Mouse (Mus musculus) MEL (cell line): ENCODE measurements around the gene Col23a1. TPM values are rescaled to one million over a fixed set of nuclear protein-coding genes. Genes with fewer than 3 reads are reported as not detected.

Experiments used
- DNase-seq: peaks from one replicate; pipeline ENCODE4 v3.0.0; 2011; ENCODE audit warnings: low read depth, low spot score
- H3K27ac ChIP-seq: 2 replicates; pipeline ENCODE4 v1.5.1; 2012; ENCODE audit warnings: low read depth, mild to moderate bottlenecking, control low read depth, low read length, moderate library complexity; ENCODE audit not compliant: control insufficient read depth
- H3K27me3 ChIP-seq, 2 experiments: fragments of 150-350 bp in 1 of 2; sonication (generic) in 1 of 2; 2 replicates each; pipeline ENCODE4 v1.6.1; 2012; ENCODE audit warnings: low read length in 2 of 2, mild to moderate bottlenecking in 2 of 2, improper control_type of control experiment in 1 of 2, moderate library complexity in 1 of 2; ENCODE audit not compliant: insufficient read depth in 2 of 2, control insufficient read depth in 1 of 2
- H3K36me3 ChIP-seq, 2 experiments: 2 replicates each; pipeline ENCODE4 v1.6.1; 2012 to 2014; ENCODE audit warnings: low read length in 2 of 2, improper control_type of control experiment in 1 of 2, inconsistent platforms in 1 of 2, mild to moderate bottlenecking in 1 of 2; ENCODE audit not compliant: insufficient read depth in 2 of 2, control insufficient read depth in 1 of 2
- H3K4me1 ChIP-seq, 2 experiments: fragments of 150-350 bp in 1 of 2; sonication (generic) in 1 of 2; 2 replicates each; pipeline ENCODE4 v1.6.1; 2012; ENCODE audit warnings: low read length in 2 of 2, improper control_type of control experiment in 1 of 2, mild to moderate bottlenecking in 1 of 2; ENCODE audit not compliant: insufficient read depth in 2 of 2, control insufficient read depth in 1 of 2
- H3K4me3 ChIP-seq, 2 experiments: fragments of 150-350 bp in 1 of 2; sonication (generic) in 1 of 2; 2 replicates each; pipeline ENCODE4 v1.5.1; 2012; ENCODE audit warnings: low read depth in 2 of 2, low read length in 2 of 2, mild to moderate bottlenecking in 2 of 2, moderate library complexity in 2 of 2, control low read depth in 1 of 2, improper control_type of control experiment in 1 of 2; ENCODE audit not compliant: control insufficient read depth in 1 of 2, insufficient read depth in 1 of 2
- H3K79me2 ChIP-seq: 2 replicates; pipeline ENCODE4 v1.6.1; 2012; ENCODE audit warnings: mild to moderate bottlenecking, low read length, moderate library complexity; ENCODE audit not compliant: control insufficient read depth, poor library complexity, insufficient read depth
- H3K9ac ChIP-seq: 2 replicates; pipeline ENCODE4 v1.6.1; 2012; ENCODE audit warnings: low read depth, mild to moderate bottlenecking, control low read depth, low read length, moderate library complexity; ENCODE audit not compliant: control insufficient read depth, poor library complexity, severe bottlenecking
- H3K9me3 ChIP-seq: fragments of 150-350 bp; sonication (generic); replicated peaks from 2 replicates; pipeline ENCODE4 v1.6.1; 2012; ENCODE audit warnings: mild to moderate bottlenecking, low read length, improper control_type of control experiment, moderate library complexity; ENCODE audit not compliant: insufficient read depth
- CTCF ChIP-seq, 3 experiments: IDR thresholded peaks in 2 of 3; conservative IDR thresholded peaks in 1 of 3; 2 replicates each; pipeline ENCODE4 v1.5.1; 2011 to 2012; ENCODE audit warnings: low read length in 3 of 3, low read depth in 2 of 3, mild to moderate bottlenecking in 2 of 3, improper control_type of control experiment in 1 of 3, inconsistent platforms in 1 of 3, mixed read lengths in 1 of 3, moderate library complexity in 1 of 3; ENCODE audit not compliant: control insufficient read depth in 1 of 3, insufficient read depth in 1 of 3, poor library complexity in 1 of 3, severe bottlenecking in 1 of 3
- EP300 ChIP-seq, 2 experiments: IDR thresholded peaks; 2 replicates each; pipeline ENCODE4 v1.6.1; 2011; ENCODE audit warnings: improper control_type of control experiment in 2 of 2, low read length in 2 of 2, low read depth in 1 of 2, mild to moderate bottlenecking in 1 of 2
- GATA1 ChIP-seq: IDR thresholded peaks from 2 replicates; pipeline ENCODE4 v1.6.1; 2011; ENCODE audit warnings: low read depth, low read length, improper control_type of control experiment
- MAFK ChIP-seq: IDR thresholded peaks from 2 replicates; pipeline ENCODE4 v1.6.1; 2011; ENCODE audit warnings: low read depth, mild to moderate bottlenecking, low read length, improper control_type of control experiment, borderline replicate concordance
- MAX ChIP-seq: IDR thresholded peaks from 2 replicates; pipeline ENCODE4 v1.6.1; 2011; ENCODE audit warnings: low read length, improper control_type of control experiment
- MAZ ChIP-seq: IDR thresholded peaks from 2 replicates; pipeline ENCODE4 v1.6.1; 2012; ENCODE audit warnings: low read depth, mild to moderate bottlenecking, inconsistent platforms, low read length, improper control_type of control experiment
- MXI1 ChIP-seq: IDR thresholded peaks from 2 replicates; pipeline ENCODE4 v1.6.1; 2011; ENCODE audit warnings: mild to moderate bottlenecking, low read depth, low read length, improper control_type of control experiment
- NELFE ChIP-seq: IDR thresholded peaks from 2 replicates; pipeline ENCODE4 v1.6.1; 2011; ENCODE audit warnings: low read depth, low read length, improper control_type of control experiment
- NRF1 ChIP-seq: IDR thresholded peaks from 2 replicates; pipeline ENCODE4 v1.6.1; 2014; ENCODE audit warnings: low read depth, mild to moderate bottlenecking, inconsistent platforms, low read length, improper control_type of control experiment, moderate library complexity; ENCODE audit not compliant: poor library complexity, insufficient read depth, severe bottlenecking
- POLR2A ChIP-seq, 2 experiments: IDR thresholded peaks; 2 replicates each; pipeline ENCODE4 v1.6.1; 2011 to 2012; ENCODE audit warnings: low read length in 2 of 2, mild to moderate bottlenecking in 2 of 2, control low read depth in 1 of 2, improper control_type of control experiment in 1 of 2, low read depth in 1 of 2, moderate library complexity in 1 of 2; ENCODE audit not compliant: control insufficient read depth in 1 of 2, insufficient read depth in 1 of 2, poor library complexity in 1 of 2
- POLR2AphosphoS2 ChIP-seq: IDR thresholded peaks from 2 replicates; pipeline ENCODE4 v1.6.1; 2011; ENCODE audit warnings: low read length, improper control_type of control experiment
- POLR2AphosphoS5 ChIP-seq: IDR thresholded peaks from 2 replicates; pipeline ENCODE4 v1.6.1; 2012; ENCODE audit warnings: low read depth, borderline replicate concordance, mild to moderate bottlenecking, inconsistent platforms, low read length, moderate library complexity, mixed read lengths
- RAD21 ChIP-seq: IDR thresholded peaks from 2 replicates; pipeline ENCODE4 v1.6.1; 2011; ENCODE audit warnings: mild to moderate bottlenecking, low read depth, low read length, improper control_type of control experiment
- RCOR1 ChIP-seq: IDR thresholded peaks from 2 replicates; pipeline ENCODE4 v1.6.1; 2012; ENCODE audit warnings: low read depth, mild to moderate bottlenecking, inconsistent platforms, low read length, improper control_type of control experiment
- SIN3A ChIP-seq: IDR thresholded peaks from 2 replicates; pipeline ENCODE4 v1.6.1; 2012; ENCODE audit warnings: low read length, improper control_type of control experiment, inconsistent platforms
- SMC3 ChIP-seq: IDR thresholded peaks from 2 replicates; pipeline ENCODE4 v1.6.1; 2011; ENCODE audit warnings: low read depth, low read length, improper control_type of control experiment
- TAL1 ChIP-seq: IDR thresholded peaks from 2 replicates; pipeline ENCODE4 v1.6.1; 2012; ENCODE audit warnings: mild to moderate bottlenecking, inconsistent platforms, low read length, moderate library complexity, mixed read lengths
- UBTF ChIP-seq: IDR thresholded peaks from 2 replicates; pipeline ENCODE4 v1.6.1; 2012; ENCODE audit warnings: low read depth, mild to moderate bottlenecking, inconsistent platforms, low read length, improper control_type of control experiment, moderate library complexity, borderline replicate concordance; ENCODE audit not compliant: insufficient read depth
- USF1 ChIP-seq: IDR thresholded peaks from 2 replicates; pipeline ENCODE4 v1.6.1; 2014; ENCODE audit warnings: low read depth, mild to moderate bottlenecking, inconsistent platforms, low read length, improper control_type of control experiment, moderate library complexity
- ZMIZ1 ChIP-seq: IDR thresholded peaks from 2 replicates; pipeline ENCODE4 v1.6.1; 2012; ENCODE audit warnings: low read depth, mild to moderate bottlenecking, inconsistent platforms, low read length, improper control_type of control experiment, moderate library complexity
- polyA plus RNA-seq, 2 experiments: library from polyadenylated mRNA; stranded (reverse) in 1 of 2; unstranded in 1 of 2; fragments of >175 nt in 1 of 2; fragments of >200 nt in 1 of 2; gene quantifications; 2 replicates each; pipeline versions ENCODE4 v1.2.1 to v1.2.4; 2012; ENCODE audit warnings: low replicate concordance in 2 of 2, low read depth in 1 of 2; ENCODE audit not compliant: insufficient read length in 2 of 2, insufficient read depth in 1 of 2, missing spikeins in 1 of 2
- total RNA-seq: library from RNA; depleted of rRNA; stranded (reverse); fragments of 300-350 nt; gene quantifications from 2 replicates; pipeline ENCODE4 v1.2.3, GENCODE M21; 2012

Gene Col23a1
- total and polyA plus RNA-seq, 3 experiments = under 0.01 to 0.03 TPM; not detected in 1

DNA sequence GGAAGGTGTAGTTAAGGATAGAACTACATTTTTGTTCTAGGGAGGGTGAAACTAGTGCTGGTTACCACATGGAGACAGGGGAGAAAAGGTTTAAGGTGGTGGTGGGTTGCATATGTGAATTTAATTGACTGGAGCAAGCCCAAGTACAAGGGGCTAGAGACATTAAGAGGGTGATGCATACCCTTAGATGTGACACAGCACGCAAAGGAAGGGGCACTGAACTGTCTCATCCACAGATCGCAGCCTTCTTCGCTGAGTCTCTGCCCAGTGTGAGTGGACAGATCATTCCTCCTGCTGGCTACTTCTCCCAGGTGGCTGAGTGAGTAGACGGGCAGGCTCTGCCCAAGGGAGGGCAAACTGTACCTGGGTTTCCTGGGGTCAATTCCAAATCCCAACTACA lies 303.6 kb downstream of the Col23a1 start:
- peaks cover 24 to 53% of the 10 kb centered on the region in 2 experiments for H3K36me3 ChIP-seq
- H3K79me2 ChIP-seq = no peaks in the 10 kb centered on the region; the same call in 1 of the 2 replicates
- peaks cover 2% of the 10 kb centered on the region in 2 experiments; a peak in 2 of 4 replicates for H3K4me1 ChIP-seq
- no peaks in the 10 kb centered on the region for H3K27me3 ChIP-seq
- H3K27ac ChIP-seq = no peak overlapping the region
- no peak overlapping the region for H3K4me3 ChIP-seq
- DNase-seq = peak; percentile 23
- TF ChIP-seq RAD21 (no peak), ZMIZ1 (peak; percentile 53; the same call in 1 of the 2 replicates), GATA1 (no peak), USF1 (no peak), NELFE (no peak), CTCF (IDR thresholded peaks at IDR 0.05 in 2 of 3, conservative IDR thresholded peaks at IDR 0.05 in 1 of 3; ENCODE audit: control insufficient read depth in 1 of 3, insufficient read depth in 1 of 3, low read depth in 2 of 3, low read length in 3 of 3, poor library complexity in 1 of 3, severe bottlenecking in 1 of 3) (no peak), TAL1 (no peak), UBTF (no peak), SMC3 (0 out of 2 replicates have a peak, but pooled peaks have one; percentile 18), EP300 (IDR thresholded peaks at IDR 0.05; ENCODE audit: low read depth in 1 of 2, low read length in 2 of 2) (0 out of 4 replicates have a peak, but pooled peaks of 1 of the 2 experiments have one; percentile 4), MAZ (no peak), POLR2A (IDR thresholded peaks at IDR 0.05; ENCODE audit: control insufficient read depth in 1 of 2, insufficient read depth in 1 of 2, low read depth in 1 of 2, low read length in 2 of 2, poor library complexity in 1 of 2) (peak in 1 of 2 experiments; percentile 46; a peak in 1 of 4 replicates), NRF1 (no peak), RCOR1 (no peak), SIN3A (no peak), MXI1 (no peak), POLR2AphosphoS2 (0 out of 2 replicates have a peak, but pooled peaks have one; percentile 7), POLR2AphosphoS5 (no peak; the same call in 1 of the 2 replicates), MAFK (no peak), MAX (no peak)
- H3K9me3 ChIP-seq = no peaks in the 10 kb centered on the region
- H3K9ac ChIP-seq = no peak overlapping the region

DNA sequence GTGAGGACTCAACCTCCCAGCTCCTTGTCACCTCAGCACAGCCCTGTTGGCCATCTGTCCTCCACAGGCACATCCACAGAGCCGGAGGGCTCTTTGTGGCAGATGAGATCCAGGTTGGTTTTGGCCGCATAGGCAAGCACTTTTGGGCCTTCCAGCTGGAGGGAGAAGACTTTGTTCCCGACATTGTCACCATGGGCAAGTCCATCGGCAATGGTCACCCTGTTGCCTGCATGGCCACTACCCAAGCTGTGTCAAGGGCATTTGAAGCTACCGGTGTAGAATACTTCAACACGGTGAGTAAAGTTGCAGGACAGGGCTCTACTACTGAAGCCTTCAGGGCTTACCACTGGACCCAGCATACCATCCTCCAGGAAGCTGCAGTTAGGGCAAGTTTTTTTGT lies 304.1 kb downstream of the Col23a1 start:
- H3K79me2 ChIP-seq = no peaks in the 10 kb centered on the region; the same call in 1 of the 2 replicates
- H3K27ac ChIP-seq = no peak overlapping the region

More for the DNA sequence above, 304.1 kb downstream of the Col23a1 start:
- no peak overlapping the region for H3K9ac ChIP-seq
- no peak for TF ChIP-seq GATA1
- peak; percentile 62; the same call in 1 of the 2 replicates for TF ChIP-seq POLR2AphosphoS2
- TF ChIP-seq, all 39 proteins: peak for 1
- H3K9me3 ChIP-seq = no peaks in the 10 kb centered on the region
- peaks cover 25 to 50% of the 10 kb centered on the region in 2 experiments for H3K36me3 ChIP-seq
- H3K4me1 ChIP-seq = peaks cover 2 to 3% of the 10 kb centered on the region in 2 experiments; a peak in 2 of 4 replicates
- DNase-seq = peak; percentile 36
- H3K4me3 ChIP-seq = no peak overlapping the region
- no peaks in the 10 kb centered on the region for H3K27me3 ChIP-seq
